Mouse (Mus musculus) MEL (cell line): ENCODE data around the gene Cdca5.

Experiments used
- RCOR1 ChIP-seq: IDR thresholded peaks from 2 replicates; pipeline ENCODE4 v1.6.1; 2012; ENCODE audit warnings: low read depth, mild to moderate bottlenecking, inconsistent platforms, low read length, improper control_type of control experiment
- SMC3 ChIP-seq: IDR thresholded peaks from 2 replicates; pipeline ENCODE4 v1.6.1; 2011; ENCODE audit warnings: low read depth, low read length, improper control_type of control experiment

DNA sequence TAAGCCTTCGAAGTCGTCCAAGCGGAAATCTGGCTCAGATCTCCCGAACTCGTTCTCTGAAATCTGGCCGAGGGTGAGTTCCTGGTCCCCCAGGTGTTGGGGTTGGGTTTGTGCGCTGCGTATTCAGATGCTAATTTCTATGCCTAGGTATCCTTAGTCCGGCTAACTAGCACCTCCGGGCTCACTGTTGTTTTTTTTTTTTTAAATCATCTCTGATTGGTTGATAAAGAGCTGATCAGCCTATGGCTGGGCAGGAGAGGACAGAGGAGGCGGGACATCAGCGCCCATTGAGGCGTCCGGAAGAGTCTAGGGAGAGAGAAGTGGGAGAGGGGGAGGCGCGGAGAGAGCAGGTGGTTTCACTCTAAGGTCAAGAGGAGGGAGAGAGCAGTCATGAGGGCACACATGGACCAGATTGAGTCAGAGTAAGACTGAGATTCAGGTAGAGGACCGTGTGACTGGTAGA, 665 bp downstream of the Cdca5 start:
- TF ChIP-seq RCOR1 (no peak), SMC3 (no peak)
